Mouse (Mus musculus) lung, adult 18-20 months (tissue): ENCODE results near the gene Fxyd1.

ENCODE experiments used
- DNase-seq, 2 experiments: peaks; one replicate each; pipeline ENCODE4 v3.0.0; 2022; ENCODE audit warnings: mixed read lengths in 2 of 2

The Fxyd1 gene

GRCm38 (mm10) chr7:31057071-31057470 is at the start of gene Fxyd1:
Fxyd1 (minus strand) TSS chr7:31057199.
- no peak for DNase-seq

- DNase-seq: no peak
Observed at GRCm38 (mm10) chr7:31106166-31106565, 49.2 kb upstream of the Fxyd1 start.

- no peak for DNase-seq
Observed at GRCm38 (mm10) chr7:31105061-31105768, 48.2 kb upstream of the Fxyd1 start.

GRCm38 (mm10) chr7:31100786-31101185 is 43.8 kb upstream of the Fxyd1 start:
- DNase-seq: no peak

- no peak for DNase-seq
Observed at GRCm38 (mm10) chr7:31099612-31099982, 42.6 kb upstream of the Fxyd1 start.

- DNase-seq: no peak
Observed at GRCm38 (mm10) chr7:31098697-31099611, 42.0 kb upstream of the Fxyd1 start.

- peak; percentile 90 to 91 for DNase-seq
Observed at GRCm38 (mm10) chr7:31097583-31098248, 40.7 kb upstream of the Fxyd1 start.

GRCm38 (mm10) chr7:31096892-31097564 is 40.0 kb upstream of the Fxyd1 start:
- no peak for DNase-seq

- DNase-seq: no peak
Observed at GRCm38 (mm10) chr7:31094774-31095501, 37.9 kb upstream of the Fxyd1 start.

GRCm38 (mm10) chr7:31089721-31090120 is 32.7 kb upstream of the Fxyd1 start:
- no peak for DNase-seq

- no peak for DNase-seq
Observed at GRCm38 (mm10) chr7:31088206-31088605, 31.2 kb upstream of the Fxyd1 start.

GRCm38 (mm10) chr7:31087262-31087661 is 30.3 kb upstream of the Fxyd1 start:
- no peak for DNase-seq

GRCm38 (mm10) chr7:31086175-31086755 is 29.3 kb upstream of the Fxyd1 start:
- DNase-seq: no peak

DNA sequence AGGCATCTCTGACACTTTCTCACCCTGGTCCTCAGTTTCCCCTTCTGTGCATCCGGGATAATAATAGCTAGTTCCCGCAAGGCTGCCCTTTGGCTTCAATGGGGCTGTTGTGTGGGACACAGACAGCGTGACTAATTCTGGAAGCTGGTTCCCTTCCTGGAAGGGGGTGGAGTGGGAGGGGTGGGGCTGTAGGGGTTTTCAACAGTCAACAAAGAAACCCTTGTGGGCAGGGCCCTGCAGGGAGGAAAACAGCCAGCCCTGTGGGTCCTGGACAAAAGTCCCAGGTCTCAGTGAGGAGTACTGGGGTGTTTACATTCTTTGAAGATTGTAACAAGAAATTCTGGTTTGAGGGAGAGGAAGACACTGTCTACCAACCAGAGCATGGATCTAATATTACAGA is 28.2 kb upstream of the Fxyd1 start:
- peak; percentile 46 to 67 for DNase-seq

GRCm38 (mm10) chr7:31084140-31084539 is 27.1 kb upstream of the Fxyd1 start:
- no peak for DNase-seq

DNA sequence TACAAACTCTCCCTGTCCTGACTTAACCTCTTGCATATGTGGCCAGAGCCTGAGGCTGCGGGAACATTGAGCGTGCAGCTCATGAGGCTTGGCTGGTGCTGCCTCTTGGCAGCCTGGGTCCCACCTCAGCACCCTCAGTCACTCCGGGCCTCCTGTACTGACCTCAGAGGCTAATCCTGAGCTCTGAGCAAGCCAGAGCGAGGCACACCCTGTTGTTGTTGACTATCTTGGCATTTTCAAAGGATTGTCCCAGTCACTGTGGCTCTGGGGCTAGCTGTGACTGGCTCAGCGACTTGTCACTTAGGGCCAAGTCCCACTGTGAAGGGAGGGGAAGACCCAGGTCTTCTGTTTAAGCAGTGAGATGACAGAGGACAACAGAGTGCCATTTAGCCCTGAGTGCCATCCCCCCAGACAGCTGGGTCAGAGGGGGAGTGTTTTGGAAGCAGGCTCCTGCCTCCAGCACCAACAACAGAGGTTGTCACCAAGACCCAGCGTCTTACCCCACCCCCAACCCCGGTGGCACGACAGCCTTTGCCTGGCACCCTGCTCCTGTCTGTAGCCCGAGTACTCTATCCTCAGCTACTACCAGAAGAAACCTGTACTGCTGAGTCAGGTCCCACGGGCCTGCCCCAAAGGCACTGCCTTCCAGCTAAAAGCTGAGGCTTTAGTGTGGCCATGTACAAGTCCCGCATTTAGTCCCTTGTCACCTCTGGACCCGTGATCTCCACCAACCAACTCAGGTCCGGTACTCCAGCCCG is 26.0 kb upstream of the Fxyd1 start:
- DNase-seq: peak; percentile 30 to 63

DNA sequence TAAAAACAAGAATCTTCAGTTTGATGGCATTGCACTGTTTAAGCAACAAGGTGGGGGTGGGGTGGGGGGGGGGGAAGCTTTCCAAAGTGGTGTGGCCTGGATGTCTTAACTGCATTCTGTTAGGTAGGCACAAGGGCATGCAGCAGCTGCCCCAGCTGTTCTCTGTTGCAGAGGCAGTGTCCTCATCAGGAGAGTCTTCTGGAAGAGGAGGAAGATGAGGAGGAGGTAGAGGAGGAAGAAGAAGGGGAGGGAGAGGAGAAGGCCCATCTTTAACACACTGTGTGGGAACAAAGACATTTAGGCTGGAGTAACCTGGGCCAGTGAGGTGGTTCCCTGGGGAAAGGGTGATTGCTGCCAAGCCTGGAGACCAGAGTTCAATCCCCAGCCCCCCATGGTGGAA is 25.1 kb upstream of the Fxyd1 start:
- DNase-seq: no peak

GRCm38 (mm10) chr7:31081106-31081505 is 24.1 kb upstream of the Fxyd1 start:
- DNase-seq: no peak

DNA sequence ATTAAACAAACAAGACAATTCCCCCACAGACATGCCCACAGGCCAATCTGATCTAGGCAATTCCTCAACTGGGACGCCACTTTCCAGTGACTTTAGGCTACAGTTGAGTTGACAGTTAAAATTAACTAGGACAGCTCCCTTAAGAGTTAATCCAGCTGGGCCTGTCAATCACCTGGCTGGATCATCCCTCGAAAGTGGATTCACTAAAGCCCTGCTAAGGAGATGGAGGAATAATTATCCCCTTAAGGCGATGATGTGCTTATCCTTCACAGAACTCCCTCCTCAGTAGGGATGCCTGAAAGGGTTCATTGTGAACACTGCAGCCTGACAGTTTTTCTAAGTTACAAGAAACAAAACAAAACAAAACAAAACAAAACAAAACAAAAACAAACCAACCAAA is 23.6 kb upstream of the Fxyd1 start:
- no peak for DNase-seq

- DNase-seq: no peak
Observed at GRCm38 (mm10) chr7:31079670-31080069, 22.7 kb upstream of the Fxyd1 start.

- no peak for DNase-seq
Observed at GRCm38 (mm10) chr7:31077885-31078445, 21.0 kb upstream of the Fxyd1 start.
